Mouse (Mus musculus): ENCODE data around the gene Tmem30c.

Tmem30c gene

GRCm38 (mm10) chr16:57292765-57293164, at the start of gene Tmem30c:
Gene Tmem30c, minus strand, starts transcription at chr16:57292865.
- CTCF ChIA-PET: no interaction called here

GRCm38 (mm10) chr16:57340613-57340898, 47.9 kb upstream of the Tmem30c start:
- CTCF ChIA-PET: interaction anchor here (1.0 kb wide), 1 partner anchor 9 kb away, joined by 3 read pairs; no protein-coding TSS in a partner anchor

- CTCF ChIA-PET: interaction anchor here (1.0 kb wide), 1 partner anchor 9 kb away, joined by 3 read pairs; no protein-coding TSS in a partner anchor
Measured at GRCm38 (mm10) chr16:57339765-57340612, 47.3 kb upstream of the Tmem30c start.

- CTCF ChIA-PET: interaction anchor here (1.2 kb wide), 1 partner anchor 87 kb away, joined by 3 read pairs; no protein-coding TSS in a partner anchor
Measured at GRCm38 (mm10) chr16:57336770-57337423, 44.2 kb upstream of the Tmem30c start.

GRCm38 (mm10) chr16:57332301-57332700, 39.6 kb upstream of the Tmem30c start:
- CTCF ChIA-PET: no interaction called here

- CTCF ChIA-PET: interaction anchor here (0.5 to 1.2 kb wide), 3 partner anchors 68 to 1466 kb away, joined by 3 to 21 read pairs (median 5); no protein-coding TSS in a partner anchor
Measured at GRCm38 (mm10) chr16:57330111-57330510, 37.4 kb upstream of the Tmem30c start.

- CTCF ChIA-PET: no interaction called here
Measured at GRCm38 (mm10) chr16:57329028-57329427, 36.4 kb upstream of the Tmem30c start.

GRCm38 (mm10) chr16:57326996-57327395, 34.3 kb upstream of the Tmem30c start:
- CTCF ChIA-PET: no interaction called here

- CTCF ChIA-PET: no interaction called here
Measured at GRCm38 (mm10) chr16:57319284-57320124, 26.8 kb upstream of the Tmem30c start.

- CTCF ChIA-PET: no interaction called here
Measured at GRCm38 (mm10) chr16:57318637-57319125, 26.0 kb upstream of the Tmem30c start.

- CTCF ChIA-PET: interaction anchor here (0.6 kb wide), 1 partner anchor 132 kb away, joined by 6 read pairs; no protein-coding TSS in a partner anchor
Measured at GRCm38 (mm10) chr16:57317882-57318636, 25.4 kb upstream of the Tmem30c start.

GRCm38 (mm10) chr16:57317127-57317526, 24.5 kb upstream of the Tmem30c start:
- CTCF ChIA-PET: interaction anchor here (0.6 kb wide), 1 partner anchor 131 kb away, joined by 6 read pairs; no protein-coding TSS in a partner anchor

- CTCF ChIA-PET: no interaction called here
Measured at GRCm38 (mm10) chr16:57315026-57315425, 22.4 kb upstream of the Tmem30c start.

- CTCF ChIA-PET: no interaction called here
Measured at GRCm38 (mm10) chr16:57314236-57314635, 21.6 kb upstream of the Tmem30c start.

- CTCF ChIA-PET: no interaction called here
Measured at GRCm38 (mm10) chr16:57313487-57313886, 20.8 kb upstream of the Tmem30c start.

GRCm38 (mm10) chr16:57312130-57312529, 19.5 kb upstream of the Tmem30c start:
- CTCF ChIA-PET: no interaction called here

GRCm38 (mm10) chr16:57305463-57305862, 12.8 kb upstream of the Tmem30c start:
- CTCF ChIA-PET: no interaction called here

- CTCF ChIA-PET: no interaction called here
Measured at GRCm38 (mm10) chr16:57303716-57304115, 11.1 kb upstream of the Tmem30c start.

- CTCF ChIA-PET: no interaction called here
Measured at GRCm38 (mm10) chr16:57302792-57303698, 10.4 kb upstream of the Tmem30c start.
